Mouse (Mus musculus) kidney, postnatal 36 days (tissue): Measurements from ENCODE around the gene Lpp.

Experiments used
- DNase-seq, 2 experiments: peaks; one replicate each; pipeline ENCODE4 v3.0.0; 2021 to 2022; ENCODE audit warnings: mixed read lengths in 2 of 2

Gene Lpp

GRCm38 (mm10) chr16:24891453-24891852 is 498.1 kb downstream of the Lpp start:
- peak in 1 of 2 experiments; percentile 25 for DNase-seq

GRCm38 (mm10) chr16:24895160-24895559 is 501.9 kb downstream of the Lpp start:
- no peak for DNase-seq

GRCm38 (mm10) chr16:24897641-24898040 is 504.3 kb downstream of the Lpp start:
- no peak for DNase-seq

GRCm38 (mm10) chr16:24900241-24900796 is 507.0 kb downstream of the Lpp start:
- peak; percentile 20 to 29 for DNase-seq

- DNase-seq = peak in 1 of 2 experiments; percentile 24
Observed at GRCm38 (mm10) chr16:24901139-24901859, 508.0 kb downstream of the Lpp start.

- DNase-seq = no peak
Observed at GRCm38 (mm10) chr16:24902111-24902510, 508.8 kb downstream of the Lpp start.

- no peak for DNase-seq
Observed at GRCm38 (mm10) chr16:24908926-24909325, 515.6 kb downstream of the Lpp start.

- no peak for DNase-seq
Observed at GRCm38 (mm10) chr16:24910321-24910720, 517.0 kb downstream of the Lpp start.

- DNase-seq = no peak
Observed at GRCm38 (mm10) chr16:24910834-24911233, 517.5 kb downstream of the Lpp start.

- no peak for DNase-seq
Observed at GRCm38 (mm10) chr16:24912381-24912780, 519.1 kb downstream of the Lpp start.

- no peak for DNase-seq
Observed at GRCm38 (mm10) chr16:24913021-24913420, 519.7 kb downstream of the Lpp start.

- peak; percentile 35 to 57 for DNase-seq
Observed at GRCm38 (mm10) chr16:24913641-24914392, 520.5 kb downstream of the Lpp start.

GRCm38 (mm10) chr16:24914393-24914751 is 521.1 kb downstream of the Lpp start:
- peak; percentile 42 to 45 for DNase-seq

GRCm38 (mm10) chr16:24915470-24915869 is 522.2 kb downstream of the Lpp start:
- DNase-seq = no peak

GRCm38 (mm10) chr16:24919349-24920012 is 526.2 kb downstream of the Lpp start:
- no peak for DNase-seq

- no peak for DNase-seq
Observed at GRCm38 (mm10) chr16:24930070-24930469, 536.8 kb downstream of the Lpp start.

GRCm38 (mm10) chr16:24930621-24931020 is 537.3 kb downstream of the Lpp start:
- peak in 1 of 2 experiments; percentile 12 for DNase-seq

GRCm38 (mm10) chr16:24932816-24933215 is 539.5 kb downstream of the Lpp start:
- no peak for DNase-seq

- peak; percentile 9 to 58 for DNase-seq
Observed at GRCm38 (mm10) chr16:24933691-24934090, 540.4 kb downstream of the Lpp start.

- no peak for DNase-seq
Observed at GRCm38 (mm10) chr16:24941306-24942160, 548.2 kb downstream of the Lpp start.

GRCm38 (mm10) chr16:24943486-24944261 is 550.4 kb downstream of the Lpp start:
- no peak for DNase-seq
